Mouse (Mus musculus): Measurements from ENCODE around the gene Plk3. TPM values are rescaled to one million over a fixed set of nuclear protein-coding genes. Genes with fewer than 3 reads are reported as not detected.
A peak's percentile ranks its signal among the peaks of the same experiment; 100 is the strongest.

The Plk3 gene
- polyA plus RNA-seq, 1 experiment from 2014 or later = 32.8 TPM

DNA sequence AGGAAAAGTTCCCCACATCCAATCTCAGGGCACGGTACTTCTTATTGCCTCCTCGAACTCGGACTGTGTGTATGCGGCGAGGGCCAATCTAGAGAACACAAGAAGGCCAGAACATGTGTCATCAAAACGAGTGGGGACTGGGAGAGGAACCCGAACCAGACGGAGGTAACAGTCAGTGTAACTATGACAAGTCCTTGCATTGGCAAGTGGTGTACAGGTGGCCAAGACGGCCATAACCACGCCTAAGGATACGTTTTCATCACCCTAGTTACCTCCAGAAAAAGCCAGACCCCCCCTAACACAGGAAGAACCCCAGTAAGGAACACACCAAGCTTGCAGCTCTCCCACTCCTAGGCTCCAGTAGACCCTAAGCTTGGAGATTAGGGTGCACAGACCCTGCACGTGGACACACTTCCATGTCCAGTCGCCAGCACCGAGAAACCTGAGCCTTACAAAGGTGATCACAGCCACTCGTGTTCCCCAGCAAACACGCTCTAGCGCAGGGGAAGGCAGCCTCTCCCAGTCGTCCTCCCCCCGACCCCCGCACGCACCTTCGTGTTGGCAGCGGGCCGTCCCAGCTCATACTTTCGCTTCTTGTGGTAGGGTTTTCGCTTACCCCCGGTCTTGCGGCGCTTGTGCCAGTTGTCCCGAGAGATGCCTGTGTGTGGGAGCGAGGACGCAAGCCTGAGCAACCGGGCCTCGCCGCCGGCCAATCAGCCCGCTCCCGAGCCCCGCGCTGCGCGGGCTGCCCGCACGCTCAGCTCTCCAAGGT is 21.4 kb upstream of the Plk3 start:
- Histone ChIP-seq H3K9me3 (ENCODE audit: control insufficient read depth, low read length) (no peaks in the 10 kb centered on the region), H3K4me1 (ENCODE audit: control insufficient read depth, insufficient read depth, low read length) (peaks cover 5% of the 10 kb centered on the region), H3K36me3 (ENCODE audit: control insufficient read depth, insufficient read depth, low read length) (peaks cover 27% of the 10 kb centered on the region), H3K4me3 (ENCODE audit: low read depth, low read length) (peak overlapping the region; percentile 95), H3K27me3 (ENCODE audit: control insufficient read depth, insufficient read depth, low read length) (no peaks in the 10 kb centered on the region), H3K9ac (ENCODE audit: low read length) (peak overlapping the region; percentile 95), H3K4me2 (peak overlapping the region; percentile 93), H3K27ac (ENCODE audit: low read depth, low read length) (peak overlapping the region; percentile 92)
- 2% methylated on average over 44 of the region's 44 CpGs for WGBS
- DNase-seq (ENCODE audit: low spot score, missing footprints) (peak; percentile 93), ATAC-seq (ENCODE audit: low FRiP score) (peak; percentile 7; the same call in 1 of the 2 replicates)

- DNase-seq (ENCODE audit: low spot score, missing footprints) = no peak
- H3K4me1 ChIP-seq (ENCODE audit: control insufficient read depth, insufficient read depth, low read length) = peaks cover 5% of the 10 kb centered on the region
- H3K9me3 ChIP-seq (ENCODE audit: control insufficient read depth, low read length) = no peaks in the 10 kb centered on the region
- no peak for ATAC-seq (ENCODE audit: low FRiP score)
- H3K9ac ChIP-seq (ENCODE audit: low read length) = no peak overlapping the region
- 92% methylated on average over 5 of the region's 5 CpGs for WGBS
- no peak overlapping the region for H3K4me2 ChIP-seq
- H3K4me3 ChIP-seq (ENCODE audit: low read depth, low read length) = no peak overlapping the region
- no peak overlapping the region for H3K27ac ChIP-seq (ENCODE audit: low read depth, low read length)
- H3K36me3 ChIP-seq (ENCODE audit: control insufficient read depth, insufficient read depth, low read length) = peaks cover 30% of the 10 kb centered on the region
- H3K27me3 ChIP-seq (ENCODE audit: control insufficient read depth, insufficient read depth, low read length) = no peaks in the 10 kb centered on the region
These were observed 19.0 kb upstream of the Plk3 start for GRCm38 (mm10) chr4:117152714-117153113.

- Histone ChIP-seq H3K9ac (ENCODE audit: low read length) (no peak overlapping the region), H3K9me3 (ENCODE audit: control insufficient read depth, low read length) (no peaks in the 10 kb centered on the region), H3K27me3 (ENCODE audit: control insufficient read depth, insufficient read depth, low read length) (no peaks in the 10 kb centered on the region), H3K4me2 (no peak overlapping the region), H3K27ac (ENCODE audit: low read depth, low read length) (no peak overlapping the region), H3K36me3 (ENCODE audit: control insufficient read depth, insufficient read depth, low read length) (peaks cover 30% of the 10 kb centered on the region), H3K4me3 (ENCODE audit: low read depth, low read length) (no peak overlapping the region), H3K4me1 (ENCODE audit: control insufficient read depth, insufficient read depth, low read length) (peaks cover 5% of the 10 kb centered on the region)
- no peak for ATAC-seq (ENCODE audit: low FRiP score)
- DNase-seq (ENCODE audit: low spot score, missing footprints) = no peak
- WGBS = 86% methylated on average over 1 of the region's 1 CpGs
These were observed 17.7 kb upstream of the Plk3 start for GRCm38 (mm10) chr4:117151416-117151815.

GRCm38 (mm10) chr4:117150212-117150733 is 16.5 kb upstream of the Plk3 start:
- 90% methylated on average over 6 of the region's 6 CpGs for WGBS
- H3K9me3 ChIP-seq (ENCODE audit: control insufficient read depth, low read length) = no peaks in the 10 kb centered on the region
- no peaks in the 10 kb centered on the region for H3K27me3 ChIP-seq (ENCODE audit: control insufficient read depth, insufficient read depth, low read length)
- no peak for ATAC-seq (ENCODE audit: low FRiP score)
- no peak for DNase-seq (ENCODE audit: low spot score, missing footprints)
- H3K4me2 ChIP-seq = no peak overlapping the region
- H3K4me1 ChIP-seq (ENCODE audit: control insufficient read depth, insufficient read depth, low read length) = peaks cover 5% of the 10 kb centered on the region
- H3K4me3 ChIP-seq (ENCODE audit: low read depth, low read length) = no peak overlapping the region
- no peak overlapping the region for H3K27ac ChIP-seq (ENCODE audit: low read depth, low read length)
- H3K9ac ChIP-seq (ENCODE audit: low read length) = no peak overlapping the region
- peaks cover 30% of the 10 kb centered on the region for H3K36me3 ChIP-seq (ENCODE audit: control insufficient read depth, insufficient read depth, low read length)

DNA sequence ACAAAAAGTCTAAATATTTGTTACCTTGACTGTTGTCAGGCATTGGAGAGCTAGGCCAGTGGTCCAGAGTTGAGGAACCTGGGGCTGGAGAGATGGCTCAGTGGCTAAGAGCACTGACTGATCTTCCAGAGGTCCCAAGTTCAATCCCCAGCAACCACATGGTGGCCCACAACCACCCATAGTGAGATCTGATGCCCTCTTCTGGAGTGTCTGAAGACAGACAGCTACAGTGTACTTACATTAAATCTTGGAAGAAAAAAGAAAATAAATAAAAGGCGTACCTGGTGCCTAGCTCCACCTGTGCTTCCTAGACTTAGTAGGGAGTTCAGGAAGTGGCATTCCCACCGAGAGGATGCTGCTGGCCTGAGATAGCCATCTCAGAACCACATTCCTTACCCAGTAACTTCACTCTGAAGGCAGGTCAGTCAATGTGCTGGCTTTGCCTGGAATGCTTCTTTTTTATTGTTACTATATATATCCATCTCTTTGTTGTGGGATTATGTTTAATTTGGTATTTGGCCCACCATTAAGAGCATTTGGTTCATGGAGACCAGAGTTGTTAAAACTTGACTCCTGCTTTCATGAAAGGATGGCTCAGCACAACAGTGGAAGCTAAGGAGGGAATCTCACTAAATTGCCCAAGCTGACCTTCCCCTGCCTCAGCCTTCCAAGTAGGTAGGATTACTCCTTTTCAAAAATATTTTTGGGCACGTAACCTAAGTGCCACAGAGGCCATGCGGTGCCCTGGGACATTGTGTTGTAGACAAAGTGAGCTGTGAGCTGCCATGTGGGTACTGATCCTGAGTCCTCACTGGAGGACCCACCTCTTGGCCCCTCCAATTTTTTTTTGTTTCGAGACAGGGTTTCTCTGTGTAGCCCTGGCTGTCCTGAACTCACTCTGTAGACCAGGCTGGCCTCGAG is 15.8 kb upstream of the Plk3 start:
- H3K27me3 ChIP-seq (ENCODE audit: control insufficient read depth, insufficient read depth, low read length) = no peaks in the 10 kb centered on the region
- no peak overlapping the region for H3K9ac ChIP-seq (ENCODE audit: low read length)
- peaks cover 30% of the 10 kb centered on the region for H3K36me3 ChIP-seq (ENCODE audit: control insufficient read depth, insufficient read depth, low read length)
- no peaks in the 10 kb centered on the region; the same call in none of the 2 replicates for H3K4me1 ChIP-seq (ENCODE audit: control insufficient read depth, insufficient read depth, low read length)
- 71% methylated on average over 6 of the region's 6 CpGs for WGBS
- no peaks in the 10 kb centered on the region for H3K9me3 ChIP-seq (ENCODE audit: control insufficient read depth, low read length)
- DNase-seq (ENCODE audit: low spot score, missing footprints) (no peak), ATAC-seq (ENCODE audit: low FRiP score) (no peak)
- no peak overlapping the region for H3K27ac ChIP-seq (ENCODE audit: low read depth, low read length)
- H3K4me2 ChIP-seq = no peak overlapping the region
- H3K4me3 ChIP-seq (ENCODE audit: low read depth, low read length) = no peak overlapping the region

GRCm38 (mm10) chr4:117148815-117149214 is 15.1 kb upstream of the Plk3 start:
- Histone ChIP-seq H3K27ac (ENCODE audit: low read depth, low read length) (no peak overlapping the region), H3K4me2 (no peak overlapping the region), H3K27me3 (ENCODE audit: control insufficient read depth, insufficient read depth, low read length) (no peaks in the 10 kb centered on the region), H3K36me3 (ENCODE audit: control insufficient read depth, insufficient read depth, low read length) (peaks cover 30% of the 10 kb centered on the region), H3K4me3 (ENCODE audit: low read depth, low read length) (no peak overlapping the region), H3K9ac (ENCODE audit: low read length) (no peak overlapping the region), H3K9me3 (ENCODE audit: control insufficient read depth, low read length) (no peaks in the 10 kb centered on the region), H3K4me1 (ENCODE audit: control insufficient read depth, insufficient read depth, low read length) (no peaks in the 10 kb centered on the region; the same call in 1 of the 2 replicates)
- ATAC-seq (ENCODE audit: low FRiP score) (0 out of 2 replicates have a peak, but pooled peaks have one; percentile 20), DNase-seq (ENCODE audit: low spot score, missing footprints) (no peak)
- WGBS = 74% methylated on average over 24 of the region's 24 CpGs

- Histone ChIP-seq H3K9ac (ENCODE audit: low read length) (no peak overlapping the region), H3K27me3 (ENCODE audit: control insufficient read depth, insufficient read depth, low read length) (no peaks in the 10 kb centered on the region), H3K4me1 (ENCODE audit: control insufficient read depth, insufficient read depth, low read length) (no peaks in the 10 kb centered on the region; the same call in 1 of the 2 replicates), H3K4me3 (ENCODE audit: low read depth, low read length) (no peak overlapping the region), H3K4me2 (no peak overlapping the region), H3K9me3 (ENCODE audit: control insufficient read depth, low read length) (no peaks in the 10 kb centered on the region), H3K36me3 (ENCODE audit: control insufficient read depth, insufficient read depth, low read length) (peaks cover 25% of the 10 kb centered on the region), H3K27ac (ENCODE audit: low read depth, low read length) (no peak overlapping the region)
- ATAC-seq (ENCODE audit: low FRiP score) = no peak
- DNase-seq (ENCODE audit: low spot score, missing footprints) = no peak
- 86% methylated on average over 18 of the region's 18 CpGs for WGBS
These were observed 14.4 kb upstream of the Plk3 start for GRCm38 (mm10) chr4:117148047-117148713.

- no peak overlapping the region for H3K4me3 ChIP-seq (ENCODE audit: low read depth, low read length)
- no peaks in the 10 kb centered on the region for H3K4me1 ChIP-seq (ENCODE audit: control insufficient read depth, insufficient read depth, low read length)
- ATAC-seq (ENCODE audit: low FRiP score) (peak; percentile 27; the same call in 1 of the 2 replicates), DNase-seq (ENCODE audit: low spot score, missing footprints) (peak; percentile 94)
- H3K9me3 ChIP-seq (ENCODE audit: control insufficient read depth, low read length) = no peaks in the 10 kb centered on the region
- H3K36me3 ChIP-seq (ENCODE audit: control insufficient read depth, insufficient read depth, low read length) = peaks cover 9% of the 10 kb centered on the region
- H3K27ac ChIP-seq (ENCODE audit: low read depth, low read length) = no peak overlapping the region
- H3K27me3 ChIP-seq (ENCODE audit: control insufficient read depth, insufficient read depth, low read length) = no peaks in the 10 kb centered on the region
- 30% methylated on average over 15 of the region's 15 CpGs for WGBS
- H3K4me2 ChIP-seq = no peak overlapping the region
- no peak overlapping the region for H3K9ac ChIP-seq (ENCODE audit: low read length)
These were observed 12.4 kb upstream of the Plk3 start for GRCm38 (mm10) chr4:117146176-117146575.
